Mouse (Mus musculus) layer of hippocampus, adult 18-20 months (tissue): ENCODE data around the gene Chrna3. TPM values are rescaled to one million over a fixed set of nuclear protein-coding genes. Genes with fewer than 3 reads are reported as not detected.

ENCODE experiments used
- DNase-seq, 2 experiments: peaks; one replicate each; pipeline ENCODE4 v3.0.0; 2022; ENCODE audit warnings: low spot score in 2 of 2
- total RNA-seq, 2 experiments: library from RNA; stranded (reverse); gene quantifications; 2 replicates each; pipeline ENCODE4 v1.2.3; 2021

Chrna3 gene
- total RNA-seq, 2 experiments from 2014 or later = 0.22 to 0.36 TPM

DNA sequence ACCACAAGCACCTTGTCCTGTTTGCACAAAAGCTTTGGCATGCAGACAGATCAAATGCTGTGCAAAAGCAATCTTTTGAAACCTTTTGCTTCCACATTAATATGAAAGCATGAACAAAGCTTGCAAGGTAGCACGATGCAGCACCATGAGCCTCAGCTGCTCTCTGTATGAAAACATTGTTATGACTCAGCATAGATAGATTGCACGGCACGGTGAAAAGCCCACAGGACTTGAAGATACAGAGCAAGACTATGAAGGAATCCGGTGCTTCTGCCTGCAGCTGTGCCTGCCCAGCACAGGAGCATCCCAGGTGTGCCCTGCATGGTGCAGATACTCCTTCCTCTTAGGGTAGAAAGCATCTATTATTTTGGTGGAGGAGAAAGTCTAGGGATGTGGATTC lies 22.8 kb downstream of the Chrna3 start:
- DNase-seq = no peak

DNA sequence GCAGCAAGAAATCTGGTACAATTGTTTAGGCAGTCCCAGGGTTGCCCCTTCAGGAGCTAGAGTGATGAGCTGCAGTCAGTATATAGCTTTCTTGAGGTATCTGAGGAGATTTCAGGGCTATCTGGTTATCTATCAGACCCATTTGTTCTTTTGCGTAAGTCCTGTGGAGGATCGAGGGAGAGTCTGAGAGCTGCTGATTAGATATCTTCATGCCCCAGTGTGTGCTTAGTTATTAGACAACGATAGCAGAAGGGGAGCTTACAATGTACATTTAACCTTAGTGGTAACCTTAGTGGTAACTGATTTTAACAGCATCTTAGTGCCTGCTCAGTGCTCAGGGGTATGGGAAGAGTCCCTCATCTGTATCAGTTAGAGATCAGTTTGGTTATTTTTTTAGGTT lies 30.7 kb downstream of the Chrna3 start:
- no peak for DNase-seq

DNA sequence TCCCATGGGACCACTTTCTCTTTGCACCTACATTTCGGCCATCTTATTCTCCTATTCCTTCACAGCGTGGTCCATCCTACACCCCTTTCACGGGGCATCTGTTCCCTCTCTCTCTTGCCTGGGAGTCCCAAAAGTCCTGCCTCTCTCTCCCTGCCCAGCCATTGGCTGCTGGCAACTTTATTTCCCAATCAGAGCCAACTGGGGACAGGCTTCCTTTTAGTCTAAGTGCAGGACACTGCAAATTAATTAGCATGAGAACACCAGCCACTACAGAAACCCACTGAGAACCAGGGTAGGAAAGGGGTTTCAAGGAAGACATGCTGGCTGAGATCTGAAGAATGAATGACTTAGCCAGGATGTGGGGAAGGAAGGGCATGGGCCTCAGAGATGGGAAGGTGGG lies 32.0 kb downstream of the Chrna3 start:
- DNase-seq = no peak

DNA sequence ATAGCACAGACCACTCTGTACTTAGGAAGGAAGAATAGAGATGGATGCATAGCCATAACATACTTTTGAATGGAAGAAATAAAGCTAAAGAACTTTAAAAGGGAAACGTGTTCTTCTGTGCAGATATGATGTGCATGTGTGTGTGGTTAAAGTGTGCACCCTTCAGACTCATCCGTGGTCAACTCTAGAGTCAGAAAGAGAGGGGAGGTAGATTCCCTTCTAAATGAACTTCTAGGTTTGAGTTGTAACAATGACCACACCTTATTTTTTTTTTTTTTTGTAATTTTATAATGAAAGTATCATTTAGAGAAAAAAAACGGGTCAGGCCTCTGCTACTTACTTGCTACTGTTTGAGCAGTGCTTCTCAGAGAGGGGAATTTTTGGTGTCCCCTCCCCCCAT lies 36.0 kb downstream of the Chrna3 start:
- no peak for DNase-seq

DNA sequence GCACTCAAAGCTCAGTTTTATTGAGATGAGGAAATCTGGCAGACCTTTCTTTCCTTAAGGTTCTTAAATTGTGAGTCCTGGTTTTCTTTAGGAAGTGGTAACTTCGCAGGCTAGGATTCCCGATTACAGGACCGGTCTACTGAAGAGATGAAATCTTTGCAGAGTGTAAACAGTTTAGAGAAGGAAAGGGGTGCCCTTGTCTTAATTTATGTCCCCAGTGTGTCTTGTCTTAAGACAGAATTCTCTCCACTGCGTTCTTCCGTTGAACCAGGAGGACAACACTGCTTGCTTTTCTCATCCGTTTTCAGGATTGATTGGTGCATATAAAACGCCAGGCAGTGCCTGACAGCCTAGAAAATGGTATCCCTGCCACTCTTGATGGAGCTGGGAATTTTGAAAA lies 44.0 kb downstream of the Chrna3 start:
- DNase-seq = no peak

DNA sequence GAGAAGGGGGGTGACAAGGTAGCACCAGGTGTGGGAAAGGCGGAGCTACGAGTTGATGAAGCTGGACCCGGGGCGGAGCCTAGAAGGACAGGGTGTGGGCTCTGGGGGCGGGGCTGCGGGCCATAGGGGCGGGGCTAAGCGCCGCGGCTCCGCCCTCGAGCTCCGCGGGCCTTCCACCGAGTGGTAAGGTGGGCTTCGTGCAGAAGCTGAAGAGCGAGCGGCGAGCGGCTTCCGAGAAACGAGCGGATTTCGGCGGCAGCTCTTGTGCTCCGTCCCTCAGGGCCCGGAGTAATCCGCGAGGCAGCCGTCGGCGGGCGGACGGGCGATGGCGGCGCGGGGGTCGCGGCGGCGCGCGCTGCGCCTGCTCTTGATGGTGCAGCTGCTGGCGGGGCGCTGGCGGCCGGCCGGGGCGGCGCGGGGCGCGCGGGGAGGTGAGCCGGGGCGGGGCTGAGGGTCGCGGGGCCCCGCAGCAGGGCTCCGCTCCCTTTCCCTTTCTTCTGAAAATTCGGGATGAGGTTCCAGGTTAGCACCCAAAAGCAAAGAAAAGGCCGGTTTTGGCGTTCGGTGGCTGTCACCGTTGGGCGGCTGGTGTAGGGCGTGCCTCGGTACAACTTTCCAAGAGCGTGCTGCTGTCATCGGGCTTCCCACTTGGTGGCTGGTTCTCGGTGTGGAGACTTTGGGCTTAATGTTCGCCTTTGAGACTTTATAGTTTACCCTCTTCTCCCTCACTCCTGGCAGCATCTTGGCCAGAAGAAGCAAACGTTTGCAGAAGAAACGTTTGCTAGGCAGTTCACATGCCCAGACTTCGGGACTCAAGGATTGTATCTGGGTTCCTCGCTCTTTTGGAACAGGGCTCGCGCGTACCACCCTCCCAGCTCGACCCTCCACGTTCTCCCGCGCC lies 44.8 kb downstream of the Chrna3 start:
- no peak for DNase-seq

DNA sequence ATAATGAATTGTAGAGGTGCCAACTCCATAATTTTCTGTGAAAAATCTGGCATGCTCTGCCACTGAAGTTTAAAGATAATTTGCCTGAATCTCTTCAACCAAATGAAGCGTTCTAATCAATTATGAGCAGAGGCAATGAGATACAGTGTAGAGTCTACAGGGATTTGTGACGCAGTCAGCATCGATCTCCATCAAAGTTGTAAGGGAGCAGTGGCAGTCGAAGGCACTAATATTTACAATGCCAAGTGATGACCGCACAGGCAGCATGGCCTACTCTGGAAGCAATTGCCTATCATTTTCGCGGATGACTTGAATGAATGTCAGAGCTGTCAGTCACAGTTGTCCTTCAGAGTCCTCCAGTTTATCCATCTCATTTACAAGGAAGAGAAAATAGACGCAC lies 45.7 kb downstream of the Chrna3 start, which contains the start of gene Chrna5:
Gene Chrna5, plus strand, starts transcription at position 207 of the 400 bp plus-strand sequence.
- DNase-seq = no peak

DNA sequence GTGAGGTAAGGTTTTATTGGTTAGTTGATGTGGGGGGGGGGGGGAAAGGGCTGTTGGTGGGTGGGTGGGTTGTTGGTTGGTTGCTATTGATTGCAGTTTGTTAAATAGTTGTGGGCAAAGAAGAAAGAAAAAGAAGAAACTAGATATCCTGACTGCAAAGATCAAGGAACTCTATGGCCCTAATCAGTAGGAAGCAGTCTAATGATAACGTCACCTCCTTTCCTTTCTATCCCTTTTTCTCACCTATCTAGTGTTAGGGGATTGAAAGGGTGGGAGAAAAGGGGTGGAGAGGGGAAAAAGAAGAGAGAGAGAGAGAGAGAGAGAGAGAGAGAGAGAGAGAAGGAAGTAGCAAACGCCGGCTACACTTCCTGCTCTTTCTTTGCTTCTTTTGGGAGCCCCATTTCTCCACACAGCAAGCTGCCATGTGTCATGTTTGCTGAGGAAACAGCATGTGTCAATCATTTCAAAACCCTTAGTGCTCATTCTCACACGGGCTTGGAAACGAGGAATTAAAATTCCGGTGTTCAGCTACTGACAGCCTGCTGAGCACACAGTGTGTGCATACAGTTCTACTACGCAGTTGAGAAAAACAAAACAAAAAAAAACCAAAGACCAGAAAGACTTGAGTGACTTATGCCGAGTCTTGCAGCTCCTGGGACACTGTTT lies 56.3 kb downstream of the Chrna3 start:
- DNase-seq = peak in 1 of 2 experiments; percentile 39

DNA sequence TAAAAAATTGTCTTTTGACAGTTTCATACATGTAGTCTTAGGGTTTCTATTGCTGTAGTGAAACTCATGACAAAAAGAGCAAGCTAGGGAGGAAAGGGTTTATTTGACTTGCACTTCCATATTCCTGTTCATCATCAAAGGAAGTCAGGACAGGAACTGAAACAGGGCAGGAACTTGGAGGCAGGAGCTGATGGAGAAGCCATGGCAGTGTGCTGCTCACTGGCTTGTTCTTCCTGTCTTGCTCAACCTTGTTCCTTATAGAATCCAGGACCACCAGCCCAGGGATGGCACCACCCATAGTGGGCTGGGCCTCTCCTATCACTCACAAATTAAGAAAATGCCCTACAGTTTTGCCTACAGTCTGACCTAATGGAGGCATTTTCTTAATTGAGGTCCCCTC lies 62.7 kb downstream of the Chrna3 start:
- no peak for DNase-seq

DNA sequence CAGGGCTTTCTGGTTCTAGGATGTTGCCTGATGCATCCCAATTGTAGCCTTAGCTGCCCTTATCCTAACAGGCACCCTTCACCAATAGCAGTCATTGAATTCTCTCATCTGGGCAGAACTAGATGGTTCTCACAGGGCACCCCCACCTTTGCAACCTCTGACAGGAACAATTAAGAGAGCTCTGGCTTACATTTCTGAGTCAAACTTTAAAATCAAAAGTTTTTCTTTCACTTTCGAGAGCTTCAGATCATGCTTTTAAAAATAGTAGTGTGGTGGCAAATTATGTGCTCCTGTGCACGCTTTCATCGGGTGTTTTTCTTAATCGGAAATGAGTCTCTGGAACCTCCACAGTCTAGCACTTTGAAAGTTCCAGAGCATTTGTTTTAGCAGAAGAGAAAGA lies 65.3 kb downstream of the Chrna3 start:
- no peak for DNase-seq

Other genes with a start within 250 kb of the Chrna3 start
- gene Ireb2, start 162.8 kb downstream of the Chrna3 start, total RNA-seq = 10 to 100 TPM; 49.0 to 49.3 TPM
- gene Hykk, start 109.3 kb downstream of the Chrna3 start, total RNA-seq = 1 to 10 TPM; 2.7 to 2.8 TPM
- 100 to 1,000 TPM; 120 to 123 TPM for gene Psma4, start 75.8 kb downstream of the Chrna3 start, total RNA-seq
- gene AY074887, start 75.6 kb downstream of the Chrna3 start, total RNA-seq = not detected
- gene Chrna5, start 45.7 kb downstream of the Chrna3 start, total RNA-seq = 1 to 10 TPM; 8.2 to 9.0 TPM
- under 1 TPM; 0.08 to 0.22 TPM for gene Chrnb4, start 22.2 kb upstream of the Chrna3 start, total RNA-seq
- gene Ube2q2, start 122.3 kb upstream of the Chrna3 start, total RNA-seq = 10 to 100 TPM; 62.4 to 63.6 TPM
- 10 to 100 TPM; 32.5 to 34.6 TPM for gene Fbxo22, start 182.4 kb upstream of the Chrna3 start, total RNA-seq